Mouse (Mus musculus) left cerebral cortex, adult 6 months (tissue): Measurements from ENCODE around the gene 5730507C01Rik. TPM values are rescaled to one million over a fixed set of nuclear protein-coding genes. Genes with fewer than 3 reads are reported as not detected.

ENCODE experiments used
- long read RNA-seq, 2 experiments: library from polyadenylated mRNA; unstranded; transcript quantifications; one replicate each; pipeline ENCODE4 v2.0.0; 2019 to 2020
- polyA plus RNA-seq: library from polyadenylated mRNA; unstranded; fragments of <200 nt; fragmentation: Nextera tagmentation; gene quantifications from 2 replicates; pipeline ENCODE4 v1.2.3, GENCODE M21; 2021

5730507C01Rik gene
- 0.24 TPM in 1 of 2 replicates, not detected in the other for polyA plus RNA-seq
- long read RNA-seq, experiment 1, partial matches to known transcripts: 0 of 1 reads
- long read RNA-seq, experiment 1, other reads (novel, unspliced or antisense): 0 of 1 reads
- long read RNA-seq, experiment 2: 0 reads

GRCm38 (mm10) chr12:18514171-18514570 lies at the start of gene 5730507C01Rik:
Gene 5730507C01Rik (plus strand): TSS chr12:18514510.

